Mouse (Mus musculus) right cerebral cortex, postnatal 10 days (tissue): ENCODE data around the gene Ssh3.
A peak's percentile ranks its signal among the peaks of the same experiment; 100 is the strongest.
"Not testable (repeated sequence)": the region's sequence is repeated elsewhere in the genome, so short reads cannot be mapped to it uniquely, and the experiment has no call there.

ENCODE experiments used
- DNase-seq, 2 experiments: peaks; one replicate each; pipeline ENCODE4 v3.0.0; 2021; ENCODE audit warnings: low spot score in 2 of 2

Ssh3 gene

GRCm38 (mm10) chr19:4296611-4297010, 27.6 kb upstream of the Ssh3 start:
- no peak for DNase-seq

- DNase-seq: no peak
Observed at GRCm38 (mm10) chr19:4295391-4295790, 26.4 kb upstream of the Ssh3 start.

- peak; percentile 66 to 71 for DNase-seq
Observed at GRCm38 (mm10) chr19:4294381-4295097, 25.6 kb upstream of the Ssh3 start.

- DNase-seq: no peak
Observed at GRCm38 (mm10) chr19:4291161-4291560, 22.2 kb upstream of the Ssh3 start.

- DNase-seq: no peak
Observed at GRCm38 (mm10) chr19:4290749-4291148, 21.8 kb upstream of the Ssh3 start.

GRCm38 (mm10) chr19:4283653-4284052, 14.7 kb upstream of the Ssh3 start:
- no peak for DNase-seq

- peak; percentile 95 to 97 for DNase-seq
Observed at GRCm38 (mm10) chr19:4282898-4283553, 14.0 kb upstream of the Ssh3 start, which contains the start of gene Ankrd13d. Gene Ankrd13d, minus strand, starts transcription at chr19:4283137.

GRCm38 (mm10) chr19:4280425-4280824, 11.4 kb upstream of the Ssh3 start:
- no peak for DNase-seq

- no peak for DNase-seq
Observed at GRCm38 (mm10) chr19:4279487-4279886, 10.5 kb upstream of the Ssh3 start.

- no peak for DNase-seq
Observed at GRCm38 (mm10) chr19:4270972-4271371, 2.0 kb upstream of the Ssh3 start.

GRCm38 (mm10) chr19:4270187-4270586, 1.2 kb upstream of the Ssh3 start:
- DNase-seq: no peak

- no peak for DNase-seq
Observed at GRCm38 (mm10) chr19:4265956-4266355, 3.0 kb downstream of the Ssh3 start.

- DNase-seq: no peak
Observed at GRCm38 (mm10) chr19:4264171-4264780, 4.7 kb downstream of the Ssh3 start.

GRCm38 (mm10) chr19:4263702-4264101, 5.3 kb downstream of the Ssh3 start:
- peak in 1 of 2 experiments; percentile 31 for DNase-seq

- DNase-seq: no peak
Observed at GRCm38 (mm10) chr19:4262756-4263155, 6.2 kb downstream of the Ssh3 start.

GRCm38 (mm10) chr19:4261038-4261698, 7.8 kb downstream of the Ssh3 start:
- DNase-seq: no peak

- DNase-seq: no peak
Observed at GRCm38 (mm10) chr19:4257897-4258252, 11.1 kb downstream of the Ssh3 start.

- DNase-seq: peak; percentile 95 to 96
Observed at GRCm38 (mm10) chr19:4257216-4257896, 11.6 kb downstream of the Ssh3 start.

- DNase-seq: no peak
Observed at GRCm38 (mm10) chr19:4255583-4256162, 13.3 kb downstream of the Ssh3 start.

- no peak for DNase-seq
Observed at GRCm38 (mm10) chr19:4254230-4254629, 14.8 kb downstream of the Ssh3 start.

- not testable (repeated sequence) for DNase-seq
Observed at GRCm38 (mm10) chr19:4248683-4249082, 20.3 kb downstream of the Ssh3 start.
